Mouse (Mus musculus): ENCODE data around the gene Atg4a.

DNA sequence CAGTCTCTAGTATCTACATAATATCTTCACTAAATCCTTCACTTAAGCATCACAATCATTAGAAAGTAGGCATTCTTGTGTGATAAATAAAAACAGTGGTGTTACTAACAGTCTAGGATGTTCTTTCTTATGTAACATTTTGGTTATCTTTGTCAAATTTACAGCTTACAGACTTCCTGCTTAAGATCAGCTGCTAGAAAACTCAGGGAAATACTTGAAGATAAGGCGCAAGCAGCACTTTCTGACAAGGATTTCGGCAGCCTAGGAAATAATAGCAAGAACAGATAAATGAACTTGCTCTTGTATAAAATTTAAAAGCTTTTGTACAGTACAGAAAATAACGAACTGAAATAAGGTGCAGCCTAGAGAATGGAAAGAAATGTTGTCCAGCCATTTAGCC, 23.4 kb upstream of the Atg4a start:
- TF ChIP-seq POLR2A (IDR thresholded peaks at IDR 0.05; ENCODE audit: borderline replicate concordance, low read depth, low read length): no peak
- TF ChIP-seq CTCF (IDR thresholded peaks at IDR 0.05; ENCODE audit: low read depth, low read length): no peak
